Mouse (Mus musculus): ENCODE data around the gene Tubb5.
A peak's percentile ranks its signal among the peaks of the same experiment; 100 is the strongest.

Gene Tubb5

DNA sequence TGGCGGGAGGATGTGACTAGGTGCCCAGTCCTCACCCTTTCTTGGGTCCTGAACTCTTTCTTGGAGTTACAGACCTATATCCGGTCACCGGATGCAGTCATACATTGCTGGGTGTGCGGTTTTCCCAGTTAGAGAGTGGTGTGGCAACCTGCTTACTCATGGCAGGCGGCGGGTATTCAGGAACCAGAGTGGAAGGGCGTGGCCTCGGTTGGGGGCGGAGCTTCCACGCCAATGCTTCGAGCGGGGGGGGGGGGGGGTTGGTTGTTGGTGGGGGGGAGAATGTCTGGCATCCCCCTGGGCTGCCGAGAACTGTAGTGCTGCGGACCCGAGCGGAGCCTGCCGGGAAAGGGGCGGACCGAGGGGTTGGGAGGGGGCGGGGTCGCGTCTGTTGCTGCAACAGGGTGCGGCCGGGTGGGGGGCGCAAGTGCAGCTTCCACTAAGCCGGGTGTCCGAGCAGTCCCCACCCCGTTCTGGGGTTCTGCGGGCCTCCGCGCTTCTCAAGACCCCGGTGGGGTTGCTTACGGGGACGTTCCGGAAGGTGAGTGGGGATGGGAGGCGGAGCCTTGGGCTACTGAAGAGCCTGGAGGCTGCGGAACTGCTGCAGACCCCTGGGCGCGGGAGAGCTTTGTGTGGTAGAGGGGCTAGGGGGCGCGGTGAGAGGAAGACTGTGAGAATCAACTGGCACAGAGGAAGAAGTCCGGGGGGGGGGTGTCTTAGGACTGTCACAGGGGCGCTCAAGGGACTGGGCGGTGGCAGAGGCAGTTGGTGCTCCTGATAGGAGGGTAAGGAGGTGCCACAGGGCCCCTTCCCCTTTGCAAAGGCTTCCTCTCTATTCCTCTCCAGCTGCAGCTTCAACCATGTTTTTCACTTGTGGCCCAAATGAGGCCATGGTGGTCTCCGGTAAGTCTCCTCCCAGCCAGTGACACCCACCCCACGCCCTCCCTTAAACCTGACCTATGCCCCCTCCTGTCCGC, 14.9 kb downstream of the Tubb5 start, which contains the start of gene Flot1:
Gene Flot1 (plus strand): TSS at position 267 of the 974 bp plus-strand sequence.
- peak; percentile 92 to 94 for DNase-seq

- no peak for DNase-seq
Observed at GRCm38 (mm10) chr17:35822564-35822963, 15.5 kb downstream of the Tubb5 start.

GRCm38 (mm10) chr17:35821439-35822430, 16.4 kb downstream of the Tubb5 start, which contains the start of gene Ier3:
Gene Ier3, plus strand, starts transcription at chr17:35821684.
- peak; percentile 94 to 95 for DNase-seq

DNA sequence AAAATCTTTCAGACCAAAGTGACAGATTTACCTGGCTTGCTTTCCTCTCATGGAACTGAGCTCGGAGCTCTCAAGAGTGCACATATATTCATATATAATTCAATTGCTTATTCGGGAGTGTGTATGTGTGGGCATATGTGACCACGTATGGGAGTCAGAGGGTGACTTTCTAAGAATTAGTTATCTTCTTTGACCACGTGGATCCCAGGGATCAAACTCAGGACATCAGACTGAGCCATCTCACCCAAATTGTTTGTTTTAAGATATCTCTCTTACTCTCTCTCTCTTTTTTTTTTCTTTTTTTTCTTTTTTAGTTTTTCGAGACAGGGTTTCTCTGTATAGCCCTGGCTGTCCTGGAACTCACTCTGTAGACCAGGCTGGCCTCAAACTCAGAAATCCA, 18.0 kb downstream of the Tubb5 start:
- DNase-seq = no peak

GRCm38 (mm10) chr17:35817226-35817625, 20.9 kb downstream of the Tubb5 start:
- peak in 1 of 2 experiments; percentile 47 for DNase-seq

GRCm38 (mm10) chr17:35816686-35817085, 21.4 kb downstream of the Tubb5 start:
- DNase-seq = no peak

GRCm38 (mm10) chr17:35815836-35816235, 22.3 kb downstream of the Tubb5 start:
- no peak for DNase-seq

GRCm38 (mm10) chr17:35814678-35815077, 23.4 kb downstream of the Tubb5 start:
- DNase-seq = no peak

- DNase-seq = peak in 1 of 2 experiments; percentile 40
Observed at GRCm38 (mm10) chr17:35813653-35814052, 24.5 kb downstream of the Tubb5 start.

GRCm38 (mm10) chr17:35813245-35813647, 24.9 kb downstream of the Tubb5 start:
- DNase-seq = peak; percentile 96 to 97

DNA sequence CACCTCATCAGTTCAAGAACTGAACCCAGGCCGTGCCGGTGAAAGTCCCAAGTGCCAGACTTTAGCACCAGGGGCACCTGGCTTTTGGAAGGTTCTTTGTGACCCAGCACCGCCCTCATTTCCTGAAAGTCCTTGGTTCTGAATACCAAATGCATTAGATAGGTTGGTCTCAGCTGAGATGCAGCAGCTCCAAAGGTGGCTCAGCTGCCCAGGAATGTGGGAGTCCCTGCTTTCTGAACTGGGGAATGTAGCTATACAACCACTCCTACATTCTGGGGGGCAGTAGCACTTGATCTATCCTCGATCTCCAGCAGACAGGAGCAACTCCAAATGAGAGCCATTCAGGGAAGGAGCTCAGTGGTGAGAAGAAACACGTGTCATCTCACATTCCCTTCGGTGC, 25.4 kb downstream of the Tubb5 start:
- DNase-seq = peak in 1 of 2 experiments; percentile 68

- no peak for DNase-seq
Observed at GRCm38 (mm10) chr17:35812307-35812706, 25.8 kb downstream of the Tubb5 start.

DNA sequence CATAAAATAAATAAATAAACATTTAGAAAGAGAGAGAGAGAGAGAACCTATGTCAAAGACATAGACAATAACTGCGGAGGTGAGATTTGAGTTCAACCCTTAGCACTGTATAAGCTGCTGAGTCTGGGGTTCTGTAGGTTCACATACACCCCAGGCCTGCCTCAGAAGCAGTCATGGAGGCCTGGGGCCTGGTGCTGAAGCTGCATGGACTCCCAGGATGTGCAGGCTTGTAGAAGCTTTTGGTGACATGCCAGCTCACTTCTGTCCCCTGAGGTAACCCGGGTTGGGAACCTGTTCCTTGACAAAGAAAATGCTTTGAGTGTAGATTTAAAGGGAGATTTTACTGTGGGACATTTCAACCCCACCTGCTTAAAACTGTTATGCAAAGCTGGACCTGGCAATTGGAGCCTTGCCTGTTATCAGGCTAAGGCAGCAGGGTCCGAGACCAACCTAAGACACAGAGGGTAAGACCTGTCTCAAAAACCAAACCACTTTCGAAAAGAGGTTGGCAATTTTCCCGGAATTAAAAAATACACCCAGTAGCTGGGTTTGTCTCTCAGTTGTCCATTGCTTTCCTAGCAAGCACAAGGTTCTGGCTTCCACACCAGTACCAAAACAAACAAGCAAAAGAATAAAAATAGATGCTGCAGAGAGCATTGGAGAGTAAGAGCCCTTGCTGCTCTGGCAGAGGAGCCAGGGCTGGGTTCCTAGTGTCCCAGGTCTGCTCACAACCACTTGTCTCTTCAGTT, 27.0 kb downstream of the Tubb5 start:
- no peak for DNase-seq

DNA sequence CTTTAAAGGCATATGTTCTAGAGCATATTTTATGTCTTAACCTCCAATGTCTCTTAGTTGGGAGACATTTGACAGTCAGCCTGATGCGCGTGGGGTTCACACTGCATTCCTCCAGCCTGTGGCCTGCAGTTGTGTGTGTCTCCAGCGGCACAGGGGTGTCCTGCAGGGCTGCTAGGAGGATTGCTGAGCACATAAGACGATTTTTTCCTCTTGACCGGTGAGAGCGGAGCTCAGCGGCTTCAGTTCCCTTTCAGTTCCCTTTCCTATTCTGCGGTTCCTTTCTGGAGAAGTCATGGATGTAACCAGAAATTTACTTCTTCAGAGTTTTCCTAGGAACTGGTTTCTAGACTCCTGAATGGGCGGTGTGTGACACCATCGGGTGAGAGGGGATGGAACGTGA, 28.7 kb downstream of the Tubb5 start:
- no peak for DNase-seq

DNA sequence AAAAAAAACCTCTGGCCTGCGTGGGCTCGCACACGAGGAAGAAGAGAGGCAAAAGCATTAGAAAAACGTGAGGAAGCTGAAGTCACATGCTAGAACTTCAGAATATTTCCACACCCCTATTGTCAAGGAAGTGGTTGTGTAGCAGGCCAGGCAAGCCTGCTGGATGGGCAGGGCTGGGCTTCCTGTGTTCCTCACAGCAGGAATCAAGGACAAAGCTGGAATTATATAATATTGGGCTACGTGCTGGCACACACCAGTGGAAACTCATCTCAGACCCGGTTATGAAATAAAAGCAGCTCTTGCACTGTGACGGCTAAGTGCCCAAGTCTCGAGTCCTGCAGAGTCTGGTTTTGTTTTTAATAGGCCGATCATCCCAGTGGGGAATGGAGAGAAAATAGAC, 30.0 kb downstream of the Tubb5 start:
- DNase-seq = peak; percentile 69 to 86

DNA sequence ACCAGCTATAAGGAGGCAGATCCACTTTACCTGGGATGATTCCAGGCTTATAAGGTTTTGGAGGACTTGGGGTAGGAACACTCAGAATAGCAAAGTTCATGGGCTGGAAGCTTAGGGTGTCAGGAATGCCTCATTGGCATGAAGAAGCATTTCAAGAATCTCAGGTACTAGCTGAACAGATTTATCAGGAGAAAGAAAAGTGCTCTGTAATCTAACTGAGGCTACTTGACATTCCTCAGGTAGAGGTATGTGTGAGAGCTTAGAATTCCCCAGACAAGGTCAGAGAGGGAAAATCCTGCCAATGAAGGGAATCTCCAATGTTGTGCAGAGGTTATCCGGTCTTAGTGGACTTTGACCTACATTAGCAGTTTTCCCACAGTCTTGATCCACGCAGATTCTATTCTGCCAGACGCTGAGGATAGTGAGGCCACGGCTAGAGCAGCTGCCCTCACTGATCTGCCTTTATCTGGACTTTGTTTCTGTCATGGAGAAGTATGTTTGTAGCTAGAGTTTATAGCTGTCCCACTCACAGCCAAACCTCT, 34.2 kb downstream of the Tubb5 start:
- DNase-seq = no peak

GRCm38 (mm10) chr17:35803020-35803419, 35.1 kb downstream of the Tubb5 start:
- DNase-seq = peak in 1 of 2 experiments; percentile 55

- no peak for DNase-seq
Observed at GRCm38 (mm10) chr17:35800905-35801304, 37.2 kb downstream of the Tubb5 start.

- DNase-seq = no peak
Observed at GRCm38 (mm10) chr17:35796835-35797234, 41.3 kb downstream of the Tubb5 start.

DNA sequence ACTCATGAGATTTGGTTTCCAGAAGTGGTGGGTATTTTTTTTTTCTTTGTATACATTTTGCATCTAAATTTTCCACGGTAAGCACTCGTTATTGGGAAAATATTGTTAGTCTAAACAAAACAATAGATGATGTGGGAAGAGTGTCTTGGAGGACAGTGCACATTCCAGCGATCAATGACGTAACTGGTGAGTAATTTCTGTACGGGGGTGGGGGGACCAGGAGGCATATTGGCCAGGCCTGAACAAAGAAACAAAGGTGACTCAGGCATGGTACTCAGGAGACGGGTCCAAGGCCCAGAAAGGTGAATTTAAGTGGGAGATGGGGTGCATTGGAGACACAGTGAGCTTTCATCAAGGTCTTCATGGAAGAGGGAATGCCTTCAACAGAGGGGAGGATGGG, 42.5 kb downstream of the Tubb5 start:
- no peak for DNase-seq

DNA sequence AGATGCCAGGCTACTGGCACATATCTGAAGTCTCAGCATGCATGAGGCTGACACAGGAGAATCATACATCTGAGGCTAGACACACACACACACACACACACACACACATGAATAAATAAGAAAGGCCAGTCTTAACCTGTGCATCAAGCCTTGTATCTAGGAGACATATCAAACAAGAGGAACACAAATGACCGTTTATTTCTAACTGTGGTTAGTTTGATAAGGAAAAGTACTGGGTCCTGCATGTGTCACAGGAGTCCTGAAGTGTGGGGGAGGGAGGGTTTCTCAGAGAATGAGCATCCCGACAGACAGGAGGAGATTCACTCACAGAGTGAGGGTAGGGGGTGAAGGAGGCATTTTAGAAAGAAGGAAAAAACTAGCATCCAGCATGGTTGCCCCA, 43.0 kb downstream of the Tubb5 start:
- DNase-seq = no peak

GRCm38 (mm10) chr17:35792837-35793236, 45.3 kb downstream of the Tubb5 start:
- DNase-seq = no peak

All from lung, postnatal 4 days (tissue).